Mouse (Mus musculus): ENCODE results near the gene Lsamp. TPM values are rescaled to one million over a fixed set of nuclear protein-coding genes. Genes with fewer than 3 reads are reported as not detected.

Gene Lsamp
- polyA plus RNA-seq, 1 experiment from 2014 or later: 0.20 TPM

- Histone ChIP-seq H3K27me3 (replicated peaks; ENCODE audit: insufficient read depth, low read length) (no peaks in the 10 kb centered on the region), H3K27ac (ENCODE audit: low read length) (no peak overlapping the region), H3K9me3 (ENCODE audit: low read length) (no peaks in the 10 kb centered on the region), H3K4me1 (ENCODE audit: insufficient read depth, low read depth, low read length) (no peaks in the 10 kb centered on the region), H3K36me3 (ENCODE audit: insufficient read depth, low read length) (no peaks in the 10 kb centered on the region), H3K9ac (replicated peaks; ENCODE audit: low read depth) (no peak overlapping the region), H3K4me3 (ENCODE audit: low read depth, low read length) (no peak overlapping the region), H3K4me2 (replicated peaks; ENCODE audit: low read depth, low read length) (no peak overlapping the region)
- DNase-seq (ENCODE audit: low spot score): no peak
- WGBS: 89% methylated on average over 5 of the region's 5 CpGs
- TF ChIP-seq CTCF (IDR thresholded peaks at IDR 0.05) (no peak), EP300 (IDR thresholded peaks at IDR 0.05) (no peak)
- no peak for ATAC-seq
Measured at GRCm38 (mm10) chr16:40557680-40558249, 573.6 kb downstream of the Lsamp start.

DNA sequence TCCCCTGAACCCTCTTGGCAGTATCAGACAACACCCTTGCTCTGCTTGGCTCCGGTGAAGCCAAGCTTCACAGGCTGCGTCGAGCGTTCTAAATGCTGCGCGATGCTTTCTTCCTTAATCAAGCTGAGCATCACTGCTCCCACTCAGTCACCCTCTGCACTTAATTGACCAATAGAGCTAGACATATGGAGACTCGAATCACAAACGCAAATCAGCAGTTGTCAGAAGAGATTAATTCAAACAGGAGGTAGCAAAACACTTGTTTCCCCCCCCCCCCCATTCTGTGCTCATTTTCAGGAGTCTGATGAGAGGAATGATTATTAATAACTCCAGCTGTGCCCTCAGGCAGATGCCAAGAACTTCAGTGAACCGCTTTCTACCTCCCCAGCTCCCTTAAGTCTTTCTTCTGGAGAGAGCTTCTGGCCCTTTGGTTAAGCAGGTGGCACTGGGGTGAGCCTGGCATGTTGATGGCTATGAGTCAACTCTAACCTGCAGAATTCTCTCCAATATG lies 583.3 kb downstream of the Lsamp start:
- TF ChIP-seq EP300 (IDR thresholded peaks at IDR 0.05): no peak
- no peak for TF ChIP-seq CTCF (IDR thresholded peaks at IDR 0.05)
- Histone ChIP-seq H3K27me3 (replicated peaks; ENCODE audit: insufficient read depth, low read length) (no peaks in the 10 kb centered on the region), H3K4me1 (ENCODE audit: insufficient read depth, low read depth, low read length) (no peaks in the 10 kb centered on the region), H3K4me2 (replicated peaks; ENCODE audit: low read depth, low read length) (no peak overlapping the region), H3K9ac (replicated peaks; ENCODE audit: low read depth) (no peak overlapping the region), H3K9me3 (ENCODE audit: low read length) (no peaks in the 10 kb centered on the region), H3K27ac (ENCODE audit: low read length) (no peak overlapping the region), H3K4me3 (ENCODE audit: low read depth, low read length) (no peak overlapping the region), H3K36me3 (ENCODE audit: insufficient read depth, low read length) (no peaks in the 10 kb centered on the region)
- no peak for ATAC-seq
- WGBS: 84% methylated on average over 9 of the region's 9 CpGs
- no peak for DNase-seq (ENCODE audit: low spot score)

GRCm38 (mm10) chr16:40572085-40572745 lies 588.1 kb downstream of the Lsamp start:
- DNase-seq (ENCODE audit: low spot score) (no peak), ATAC-seq (no peak)
- H3K27me3 ChIP-seq (replicated peaks; ENCODE audit: insufficient read depth, low read length): no peaks in the 10 kb centered on the region
- 81% methylated on average over 12 of the region's 12 CpGs for WGBS
- H3K4me3 ChIP-seq (ENCODE audit: low read depth, low read length): no peak overlapping the region
- no peak overlapping the region for H3K27ac ChIP-seq (ENCODE audit: low read length)
- TF ChIP-seq CTCF (IDR thresholded peaks at IDR 0.05) (no peak), EP300 (IDR thresholded peaks at IDR 0.05) (no peak)
- H3K9me3 ChIP-seq (ENCODE audit: low read length): no peaks in the 10 kb centered on the region
- no peaks in the 10 kb centered on the region for H3K4me1 ChIP-seq (ENCODE audit: insufficient read depth, low read depth, low read length)
- H3K4me2 ChIP-seq (replicated peaks; ENCODE audit: low read depth, low read length): no peak overlapping the region
- H3K9ac ChIP-seq (replicated peaks; ENCODE audit: low read depth): no peak overlapping the region
- no peaks in the 10 kb centered on the region for H3K36me3 ChIP-seq (ENCODE audit: insufficient read depth, low read length)

- no peak overlapping the region for H3K4me3 ChIP-seq (ENCODE audit: low read depth, low read length)
- no peak for DNase-seq (ENCODE audit: low spot score)
- H3K4me1 ChIP-seq (ENCODE audit: insufficient read depth, low read depth, low read length): no peaks in the 10 kb centered on the region
- H3K9me3 ChIP-seq (ENCODE audit: low read length): no peaks in the 10 kb centered on the region
- 67% methylated on average over 3 of the region's 3 CpGs for WGBS
- no peak overlapping the region for H3K9ac ChIP-seq (replicated peaks; ENCODE audit: low read depth)
- no peak overlapping the region for H3K27ac ChIP-seq (ENCODE audit: low read length)
- H3K27me3 ChIP-seq (replicated peaks; ENCODE audit: insufficient read depth, low read length): no peaks in the 10 kb centered on the region
- H3K36me3 ChIP-seq (ENCODE audit: insufficient read depth, low read length): no peaks in the 10 kb centered on the region
- H3K4me2 ChIP-seq (replicated peaks; ENCODE audit: low read depth, low read length): no peak overlapping the region
- TF ChIP-seq EP300 (IDR thresholded peaks at IDR 0.05): no peak
- no peak for TF ChIP-seq CTCF (IDR thresholded peaks at IDR 0.05)
- ATAC-seq: no peak
Measured at GRCm38 (mm10) chr16:40582076-40582475, 597.9 kb downstream of the Lsamp start.

DNA sequence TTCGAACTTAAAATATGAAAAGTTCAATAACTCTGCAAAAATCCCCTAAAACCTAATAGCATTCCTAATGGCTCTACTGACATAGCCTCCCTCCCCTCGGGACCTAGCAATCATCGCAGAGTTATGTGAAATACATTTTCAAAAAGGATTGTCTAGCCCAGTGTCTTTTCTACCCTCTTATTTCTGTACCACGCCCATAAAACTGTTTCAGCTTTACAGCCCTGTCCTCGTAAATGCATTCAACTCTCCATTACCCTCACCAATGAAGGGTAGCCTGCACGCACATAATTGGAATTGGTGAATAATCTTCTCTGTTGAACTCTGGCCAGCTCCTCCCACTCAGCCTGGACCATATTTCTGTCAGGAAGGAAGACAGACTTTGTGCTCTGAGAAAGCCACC lies 609.0 kb downstream of the Lsamp start:
- Histone ChIP-seq H3K4me2 (replicated peaks; ENCODE audit: low read depth, low read length) (no peak overlapping the region), H3K27me3 (replicated peaks; ENCODE audit: insufficient read depth, low read length) (no peaks in the 10 kb centered on the region), H3K4me3 (ENCODE audit: low read depth, low read length) (no peak overlapping the region), H3K27ac (ENCODE audit: low read length) (no peak overlapping the region), H3K36me3 (ENCODE audit: insufficient read depth, low read length) (no peaks in the 10 kb centered on the region), H3K9me3 (ENCODE audit: low read length) (no peaks in the 10 kb centered on the region), H3K4me1 (ENCODE audit: insufficient read depth, low read depth, low read length) (no peaks in the 10 kb centered on the region), H3K9ac (replicated peaks; ENCODE audit: low read depth) (no peak overlapping the region)
- DNase-seq (ENCODE audit: low spot score) (no peak), ATAC-seq (no peak)
- WGBS: 80% methylated on average over 6 of the region's 6 CpGs
- no peak for TF ChIP-seq CTCF (IDR thresholded peaks at IDR 0.05)
- no peak for TF ChIP-seq EP300 (IDR thresholded peaks at IDR 0.05)

GRCm38 (mm10) chr16:40601431-40602387 lies 617.5 kb downstream of the Lsamp start:
- no peak overlapping the region for H3K4me3 ChIP-seq (ENCODE audit: low read depth, low read length)
- 39% methylated on average over 4 of the region's 4 CpGs for WGBS
- H3K36me3 ChIP-seq (ENCODE audit: insufficient read depth, low read length): no peaks in the 10 kb centered on the region
- no peak overlapping the region for H3K4me2 ChIP-seq (replicated peaks; ENCODE audit: low read depth, low read length)
- H3K4me1 ChIP-seq (ENCODE audit: insufficient read depth, low read depth, low read length): no peaks in the 10 kb centered on the region
- TF ChIP-seq CTCF (IDR thresholded peaks at IDR 0.05) (no peak), EP300 (IDR thresholded peaks at IDR 0.05) (no peak)
- H3K27me3 ChIP-seq (replicated peaks; ENCODE audit: insufficient read depth, low read length): no peaks in the 10 kb centered on the region
- H3K27ac ChIP-seq (ENCODE audit: low read length): no peak overlapping the region
- no peak overlapping the region for H3K9ac ChIP-seq (replicated peaks; ENCODE audit: low read depth)
- no peaks in the 10 kb centered on the region for H3K9me3 ChIP-seq (ENCODE audit: low read length)
- no peak for ATAC-seq
- DNase-seq (ENCODE audit: low spot score): no peak
